Mouse (Mus musculus): ENCODE data around the gene Pisd. TPM values are rescaled to one million over a fixed set of nuclear protein-coding genes. Genes with fewer than 3 reads are reported as not detected.
"Not testable (repeated sequence)": the region's sequence is repeated elsewhere in the genome, so short reads cannot be mapped to it uniquely, and the experiment has no call there.

Gene Pisd
- polyA plus RNA-seq, 1 experiment: 90.7 TPM

DNA sequence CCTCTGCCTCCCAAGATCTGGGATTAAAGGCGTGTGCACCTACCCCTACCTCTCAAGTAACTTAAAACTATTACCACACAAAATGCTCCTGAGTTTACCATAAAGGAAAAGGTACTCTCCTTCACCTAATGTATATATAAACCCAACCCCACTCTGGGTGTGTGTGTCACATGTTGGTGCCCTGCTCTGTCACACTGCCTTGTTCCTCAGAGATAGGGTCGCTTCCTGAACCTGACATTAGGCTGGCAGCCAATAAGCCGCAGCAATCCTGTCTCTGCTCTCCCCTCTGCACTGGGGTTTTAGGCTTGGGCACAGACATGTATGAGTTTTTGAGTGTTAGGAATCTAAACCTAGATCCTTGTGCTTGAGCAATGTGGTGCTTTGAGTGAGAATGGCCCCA is 7.3 kb downstream of the Pisd start:
- 81% methylated on average over 3 of the region's 3 CpGs for WGBS
- DNase-seq: no peak
- Histone ChIP-seq H3K4me3 (replicated peaks; ENCODE audit: extremely low read depth, low read depth, low read length) (no peak overlapping the region), H3K4me1 (ENCODE audit: control insufficient read depth, insufficient read depth, low read length) (no peaks in the 10 kb centered on the region)
- TF ChIP-seq CTCF (IDR thresholded peaks at IDR 0.05; ENCODE audit: insufficient read depth, low read length) (no peak), POLR2A (IDR thresholded peaks at IDR 0.05; ENCODE audit: borderline replicate concordance, extremely low read depth, low read depth, low read length) (no peak)

DNA sequence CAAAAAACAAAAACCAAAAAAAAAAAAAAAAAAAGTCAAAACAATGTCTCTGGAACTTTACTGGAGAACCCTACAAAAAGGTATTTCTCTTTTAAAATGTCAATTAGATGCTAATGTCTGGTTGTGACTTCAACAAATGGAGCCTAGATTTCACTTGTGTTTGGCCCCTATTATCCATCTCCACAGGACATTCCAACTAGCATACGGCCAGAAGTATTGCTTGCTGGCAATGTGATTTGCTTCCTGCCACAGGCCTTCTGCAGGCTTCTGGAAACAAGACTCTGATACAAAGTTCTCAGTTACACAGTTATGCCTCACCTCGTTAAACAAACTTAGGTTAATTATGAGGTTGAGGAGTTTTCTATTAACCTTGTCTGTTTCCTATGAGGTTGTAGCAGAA is 13.1 kb downstream of the Pisd start:
- H3K4me3 ChIP-seq (replicated peaks; ENCODE audit: extremely low read depth, low read depth, low read length): no peak overlapping the region
- TF ChIP-seq POLR2A (IDR thresholded peaks at IDR 0.05; ENCODE audit: borderline replicate concordance, extremely low read depth, low read depth, low read length) (no peak), CTCF (IDR thresholded peaks at IDR 0.05; ENCODE audit: insufficient read depth, low read length) (no peak)
- 91% methylated on average over 2 of the region's 2 CpGs for WGBS
- no peak for DNase-seq
- no peaks in the 10 kb centered on the region for H3K4me1 ChIP-seq (ENCODE audit: control insufficient read depth, insufficient read depth, low read length)

DNA sequence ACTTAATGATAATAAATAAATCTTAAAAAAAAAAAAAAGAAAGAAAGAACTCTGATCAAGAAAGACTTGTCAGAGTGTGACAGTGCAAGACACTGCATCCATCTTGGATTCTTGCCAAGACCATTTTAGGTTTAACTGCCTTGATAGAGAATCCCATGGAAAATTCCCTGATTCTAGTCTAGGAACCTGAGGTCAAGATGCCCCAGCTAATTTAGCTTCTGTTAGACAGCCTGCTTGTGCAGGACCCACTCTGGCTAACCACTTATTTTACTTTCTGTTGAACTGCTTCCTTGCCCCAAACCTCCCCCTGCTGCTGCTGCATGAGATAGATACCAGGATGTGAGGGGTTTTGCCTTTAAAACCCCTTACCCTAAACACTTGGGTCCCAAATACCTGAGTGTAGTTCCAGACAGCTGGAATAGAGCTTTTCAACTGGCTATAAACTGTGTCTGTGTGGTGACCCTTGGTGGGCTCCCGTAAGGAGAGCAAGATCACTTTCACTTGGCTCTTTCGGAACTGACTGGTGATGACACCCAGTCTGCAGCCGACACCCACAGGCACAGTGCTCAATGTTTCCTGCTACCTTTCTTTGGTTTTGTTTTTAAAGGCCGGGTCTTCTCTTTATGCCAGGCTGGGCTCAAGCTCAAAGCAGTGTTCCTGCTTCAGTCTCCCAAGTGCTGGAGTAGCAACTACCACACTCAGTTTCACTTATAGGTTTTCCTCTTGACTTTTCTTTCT is 17.6 kb downstream of the Pisd start:
- TF ChIP-seq POLR2A (IDR thresholded peaks at IDR 0.05; ENCODE audit: borderline replicate concordance, extremely low read depth, low read depth, low read length): no peak
- TF ChIP-seq CTCF (IDR thresholded peaks at IDR 0.05; ENCODE audit: insufficient read depth, low read length): no peak
- no peak overlapping the region for H3K4me3 ChIP-seq (replicated peaks; ENCODE audit: extremely low read depth, low read depth, low read length)
- no peak for DNase-seq

DNA sequence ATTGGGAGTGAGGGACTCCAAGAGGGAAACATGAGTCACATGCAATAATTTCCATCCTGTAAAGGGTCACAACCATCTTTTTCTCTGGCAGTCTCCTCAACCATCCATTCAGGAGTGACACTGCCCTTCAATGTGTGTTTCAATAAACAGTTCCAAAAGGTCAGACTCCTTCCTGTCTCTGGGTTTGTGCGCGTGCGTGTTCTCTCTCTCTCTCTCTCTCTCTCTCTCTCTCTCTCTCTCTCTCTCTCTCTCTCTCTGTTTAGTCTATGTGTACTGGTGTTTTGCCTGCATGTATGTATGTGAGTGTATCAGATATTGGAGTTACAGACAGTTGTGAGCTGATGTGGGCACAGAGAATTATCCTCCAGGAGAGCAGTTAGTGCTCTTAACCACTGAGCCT is 18.4 kb downstream of the Pisd start:
- DNase-seq: no peak
- no peak for TF ChIP-seq CTCF (IDR thresholded peaks at IDR 0.05; ENCODE audit: insufficient read depth, low read length)
- no peak for TF ChIP-seq POLR2A (IDR thresholded peaks at IDR 0.05; ENCODE audit: borderline replicate concordance, extremely low read depth, low read depth, low read length)
- 41% methylated on average over 3 of the region's 3 CpGs for WGBS
- H3K4me3 ChIP-seq (replicated peaks; ENCODE audit: extremely low read depth, low read depth, low read length): no peak overlapping the region
- peaks cover under 1% of the 10 kb centered on the region for H3K4me1 ChIP-seq (ENCODE audit: control insufficient read depth, insufficient read depth, low read length)

More for the DNA sequence above, 17.6 kb downstream of the Pisd start:
- 70% methylated on average over 4 of the region's 4 CpGs for WGBS
- H3K4me1 ChIP-seq (ENCODE audit: control insufficient read depth, insufficient read depth, low read length): no peaks in the 10 kb centered on the region; the same call in 1 of the 2 replicates

DNA sequence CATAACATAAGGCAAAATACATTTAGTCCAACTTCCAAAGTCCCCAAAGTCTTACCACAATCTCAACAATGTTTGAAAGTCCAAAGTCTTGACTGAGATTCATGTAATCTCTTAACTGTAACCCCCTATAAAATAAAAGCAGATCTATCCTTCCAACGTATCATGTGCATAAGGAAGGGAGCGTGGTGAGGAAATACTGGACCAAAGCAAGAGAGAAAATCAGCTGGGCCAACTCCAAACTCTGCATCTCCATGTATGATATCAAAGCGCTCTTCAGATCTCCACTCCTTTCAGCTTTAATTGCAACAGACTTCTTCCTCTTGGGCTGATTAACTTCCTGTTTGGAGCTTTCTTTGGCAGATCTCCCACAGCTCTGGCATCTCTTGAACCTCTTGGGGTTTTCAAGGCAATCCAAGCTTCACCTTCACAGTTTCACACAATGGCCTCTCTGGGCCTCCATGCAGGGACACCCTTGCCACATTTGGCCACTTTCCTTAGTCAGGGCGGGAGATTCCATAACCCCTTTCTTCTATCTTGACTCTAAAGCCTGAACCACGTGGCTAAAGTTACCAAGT is 23.8 kb downstream of the Pisd start:
- no peak overlapping the region for H3K4me3 ChIP-seq (replicated peaks; ENCODE audit: extremely low read depth, low read depth, low read length)
- TF ChIP-seq CTCF (IDR thresholded peaks at IDR 0.05; ENCODE audit: insufficient read depth, low read length) (no peak), POLR2A (IDR thresholded peaks at IDR 0.05; ENCODE audit: borderline replicate concordance, extremely low read depth, low read depth, low read length) (no peak)
- no peak for DNase-seq
- 38% methylated on average over 5 of the region's 5 CpGs for WGBS
- peaks cover 7% of the 10 kb centered on the region for H3K4me1 ChIP-seq (ENCODE audit: control insufficient read depth, insufficient read depth, low read length)

DNA sequence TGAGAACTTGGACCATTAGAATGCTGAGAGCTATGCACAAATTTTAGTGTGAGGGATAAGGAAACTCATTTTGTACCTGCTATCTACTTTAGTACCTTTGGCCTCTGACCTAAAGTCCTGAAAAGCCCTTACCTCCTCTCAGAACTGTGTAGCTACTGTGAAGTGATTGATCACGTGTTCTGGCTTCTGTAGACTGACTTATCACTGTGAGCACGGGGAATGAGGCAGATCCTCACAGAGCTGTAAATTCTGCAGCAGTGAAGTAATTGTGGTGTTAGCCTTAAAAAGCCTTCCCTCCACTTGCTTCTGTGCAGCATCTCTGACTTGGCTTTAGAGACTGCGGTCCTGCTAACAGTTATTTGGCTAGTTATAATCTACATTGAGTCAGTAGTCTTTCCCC is 24.7 kb downstream of the Pisd start:
- no peak for DNase-seq
- no peak for TF ChIP-seq POLR2A (IDR thresholded peaks at IDR 0.05; ENCODE audit: borderline replicate concordance, extremely low read depth, low read depth, low read length)
- no peak for TF ChIP-seq CTCF (IDR thresholded peaks at IDR 0.05; ENCODE audit: insufficient read depth, low read length)
- WGBS: 71% methylated on average over 3 of the region's 3 CpGs
- H3K4me3 ChIP-seq (replicated peaks; ENCODE audit: extremely low read depth, low read depth, low read length): no peak overlapping the region
- peaks cover 7% of the 10 kb centered on the region for H3K4me1 ChIP-seq (ENCODE audit: control insufficient read depth, insufficient read depth, low read length)

DNA sequence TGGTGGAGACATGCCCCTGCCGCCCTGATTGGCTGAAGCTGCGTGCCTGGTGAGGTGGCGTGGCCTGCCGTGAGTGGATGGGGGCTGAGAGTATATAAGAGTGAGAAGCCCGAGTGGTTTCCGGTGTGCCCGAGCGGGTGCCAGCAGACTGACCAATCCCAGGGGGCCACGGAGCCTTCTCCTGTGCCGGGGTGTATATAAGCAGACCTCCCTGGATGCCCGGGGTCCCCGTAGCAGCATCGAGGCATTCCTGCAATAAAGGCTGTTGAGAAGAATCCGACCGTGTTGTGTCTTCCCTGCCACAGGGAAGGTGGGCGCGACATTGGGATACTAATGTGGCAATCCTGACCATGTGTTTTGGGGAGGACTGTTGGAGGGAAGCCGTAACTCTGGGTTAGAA is 25.1 kb downstream of the Pisd start:
- 95% methylated on average over 18 of the region's 18 CpGs for WGBS
- H3K4me3 ChIP-seq (replicated peaks; ENCODE audit: extremely low read depth, low read depth, low read length): not testable (repeated sequence)

DNA sequence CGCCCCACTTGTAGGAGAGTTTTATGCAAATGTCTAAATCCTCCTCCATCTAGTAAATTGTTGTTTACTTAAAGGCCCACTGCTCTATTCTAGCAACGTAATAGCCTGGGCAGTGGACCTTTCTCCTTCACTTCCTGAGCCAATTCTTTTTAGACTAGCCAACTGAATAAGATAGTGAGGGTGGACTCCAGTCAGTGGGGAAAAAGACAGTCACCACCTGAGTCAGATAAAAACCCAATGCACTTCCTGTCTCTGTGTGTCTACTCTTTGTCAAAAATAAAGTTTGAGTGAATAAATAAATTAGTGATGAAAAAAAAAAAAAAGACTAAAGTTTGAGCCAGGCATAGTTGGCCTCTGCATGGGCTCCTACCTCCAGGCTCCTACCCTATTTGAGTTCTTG is 25.8 kb downstream of the Pisd start:
- no peak for DNase-seq
- Histone ChIP-seq H3K4me3 (replicated peaks; ENCODE audit: extremely low read depth, low read depth, low read length) (no peak overlapping the region), H3K4me1 (ENCODE audit: control insufficient read depth, insufficient read depth, low read length) (peaks cover 7% of the 10 kb centered on the region)
- no peak for TF ChIP-seq CTCF (IDR thresholded peaks at IDR 0.05; ENCODE audit: insufficient read depth, low read length)
- WGBS: 64% methylated on average over 2 of the region's 2 CpGs

More for the DNA sequence above, 25.1 kb downstream of the Pisd start:
- DNase-seq; H3K4me1 ChIP-seq (ENCODE audit: control insufficient read depth, insufficient read depth, low read length): not testable (repeated sequence)

DNA sequence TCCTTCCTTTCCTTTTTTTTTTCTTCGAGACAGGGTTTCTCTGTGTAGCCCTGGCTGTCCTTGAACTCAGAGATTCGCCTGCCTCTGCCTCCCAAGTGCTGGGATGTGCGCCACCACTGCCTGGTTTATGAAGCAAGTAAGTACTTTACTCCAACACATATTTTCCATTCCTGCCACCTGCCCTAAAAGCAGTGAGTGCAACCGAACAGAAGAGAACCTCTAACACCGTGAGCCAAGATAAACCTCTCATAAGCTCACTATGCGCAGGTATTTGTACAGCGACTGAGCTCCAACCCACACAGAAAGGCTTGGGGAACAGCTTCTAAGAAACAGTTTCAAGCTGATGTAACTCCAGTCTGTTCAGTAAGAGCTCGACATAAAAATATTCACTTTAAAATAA is 29.3 kb downstream of the Pisd start:
- Histone ChIP-seq H3K4me1 (ENCODE audit: control insufficient read depth, insufficient read depth, low read length) (no peaks in the 10 kb centered on the region), H3K4me3 (replicated peaks; ENCODE audit: extremely low read depth, low read depth, low read length) (no peak overlapping the region)
- TF ChIP-seq CTCF (IDR thresholded peaks at IDR 0.05; ENCODE audit: insufficient read depth, low read length) (no peak), POLR2A (IDR thresholded peaks at IDR 0.05; ENCODE audit: borderline replicate concordance, extremely low read depth, low read depth, low read length) (no peak)
- 87% methylated on average over 8 of the region's 8 CpGs for WGBS
- DNase-seq: no peak

DNA sequence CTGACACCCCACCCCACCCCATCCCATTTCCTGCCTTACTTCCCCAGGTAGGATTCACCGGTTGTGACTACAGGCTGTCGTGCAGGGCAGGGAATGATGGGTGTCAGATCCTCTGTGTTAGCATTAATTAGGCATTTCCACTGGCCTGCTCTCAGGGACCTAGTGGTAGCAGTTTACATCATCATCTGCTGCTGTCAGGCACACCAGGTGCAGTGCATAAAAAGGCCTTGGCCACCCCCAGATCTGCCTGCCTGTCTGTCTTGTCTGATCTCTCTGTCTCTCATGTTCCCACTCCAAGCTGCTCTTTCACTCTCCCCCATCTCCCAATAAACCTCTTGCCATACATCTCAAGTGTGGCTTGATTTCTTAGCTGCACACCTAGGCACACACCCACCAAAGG is 33.7 kb downstream of the Pisd start:
- Histone ChIP-seq H3K4me3 (replicated peaks; ENCODE audit: extremely low read depth, low read depth, low read length) (no peak overlapping the region), H3K4me1 (ENCODE audit: control insufficient read depth, insufficient read depth, low read length) (peaks cover 4% of the 10 kb centered on the region; the same call in 1 of the 2 replicates)
- TF ChIP-seq POLR2A (IDR thresholded peaks at IDR 0.05; ENCODE audit: borderline replicate concordance, extremely low read depth, low read depth, low read length): no peak
- TF ChIP-seq CTCF (IDR thresholded peaks at IDR 0.05; ENCODE audit: insufficient read depth, low read length): no peak
- WGBS: 35% methylated on average over 2 of the region's 2 CpGs
- DNase-seq: no peak

All from lung, adult 2 months (tissue).